Mouse (Mus musculus) C2C12 (cell line): ENCODE results near the gene Col23a1.

Source experiments
- CTCF ChIP-seq: IDR thresholded peaks from one replicate; pipeline ENCODE4 v1.5.1; 2011; ENCODE audit not compliant: control insufficient read depth, insufficient read depth, insufficient read length
- FOSL1 ChIP-seq: IDR thresholded peaks from one replicate; pipeline ENCODE4 v1.8.0; 2011; ENCODE audit warnings: mild to moderate bottlenecking, low read length; ENCODE audit not compliant: poor library complexity, insufficient read depth, severe bottlenecking
- MAX ChIP-seq: IDR thresholded peaks from one replicate; pipeline ENCODE4 v1.6.1; 2011; ENCODE audit warnings: mild to moderate bottlenecking, control low read depth
- MYOD1 ChIP-seq: IDR thresholded peaks from one replicate; pipeline ENCODE4 v1.6.1; 2011; ENCODE audit warnings: low read depth; ENCODE audit not compliant: control insufficient read depth, insufficient read length
- USF1 ChIP-seq: IDR thresholded peaks from one replicate; pipeline ENCODE4 v1.6.1; 2011; ENCODE audit warnings: low read depth, mild to moderate bottlenecking, control low read depth, moderate library complexity

- no peak for TF ChIP-seq CTCF
- no peak for TF ChIP-seq USF1
- no peak for TF ChIP-seq MYOD1
- no peak for TF ChIP-seq MAX
- TF ChIP-seq FOSL1, result no peak
Measured at GRCm38 (mm10) chr11:51418807-51419206, 129.1 kb downstream of the Col23a1 start.
